Mouse (Mus musculus) kidney, postnatal 14 days (tissue): ENCODE data around the gene Get4.
A peak's percentile ranks its signal among the peaks of the same experiment; 100 is the strongest.

Experiments
- DNase-seq: peaks from one replicate; pipeline ENCODE4 v3.0.0; 2022; ENCODE audit warnings: mixed read lengths

The Get4 gene

DNA sequence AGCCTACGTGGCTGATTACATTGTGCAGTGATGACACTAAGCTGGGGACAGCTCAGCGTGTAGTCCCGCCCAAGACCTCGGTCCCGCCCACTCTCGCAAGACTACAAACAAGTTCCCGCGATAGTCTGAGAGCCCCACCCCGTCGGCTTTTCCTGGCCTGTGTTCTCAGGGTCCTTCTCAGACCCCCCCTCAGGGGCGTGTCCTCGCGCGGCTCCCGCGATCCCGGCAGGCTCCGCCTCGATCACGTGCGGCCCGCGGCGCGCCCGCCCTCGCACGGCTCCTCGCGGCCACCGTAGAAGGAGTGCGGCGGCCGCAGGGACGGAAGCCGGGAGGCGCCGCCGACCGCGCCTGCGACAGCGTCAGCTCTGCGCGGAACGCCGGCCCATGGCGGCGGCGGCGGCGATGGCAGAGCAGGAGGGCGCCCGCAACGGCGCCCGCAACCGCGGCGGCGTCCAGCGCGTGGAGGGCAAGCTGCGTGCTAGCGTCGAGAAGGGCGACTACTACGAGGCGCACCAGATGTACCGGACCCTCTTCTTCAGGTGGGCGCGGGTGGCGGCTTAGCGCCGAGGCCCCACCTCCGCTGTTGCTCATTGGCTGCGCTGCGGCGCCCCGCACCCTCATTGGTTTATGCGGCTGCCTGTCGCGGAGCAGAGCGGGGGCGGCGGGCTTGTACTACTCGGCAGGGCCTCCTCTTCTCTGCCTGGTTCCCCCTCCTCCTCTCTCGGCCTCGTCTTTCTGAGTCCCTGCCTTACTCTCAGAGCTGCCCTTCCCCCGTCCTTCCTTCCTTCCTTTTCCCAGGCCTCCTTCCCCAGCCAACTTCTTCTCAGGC, at the start of gene Get4:
Gene Get4 (plus strand): TSS at position 244 of the 829 bp plus-strand sequence.
- DNase-seq: peak; percentile 100

DNA sequence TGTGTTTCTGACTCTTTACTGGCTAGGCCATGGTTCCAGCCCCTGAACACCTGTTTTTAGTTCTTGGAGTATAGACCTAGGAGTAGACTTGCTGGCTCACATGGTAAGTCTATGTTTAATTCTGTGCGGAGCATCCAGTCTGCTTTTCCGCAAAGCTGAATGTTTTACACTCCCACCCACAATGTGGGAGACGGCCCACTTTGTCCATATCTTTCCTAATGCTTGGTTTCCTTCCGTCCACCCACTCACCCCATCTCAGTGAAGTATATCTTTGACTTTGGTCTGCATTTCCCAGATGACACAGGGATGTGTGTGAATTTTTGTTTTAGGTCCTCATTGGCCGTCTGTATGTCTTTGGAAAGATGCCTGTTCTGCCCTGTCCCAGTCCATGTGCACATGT, 48.8 kb upstream of the Get4 start:
- DNase-seq: no peak

DNA sequence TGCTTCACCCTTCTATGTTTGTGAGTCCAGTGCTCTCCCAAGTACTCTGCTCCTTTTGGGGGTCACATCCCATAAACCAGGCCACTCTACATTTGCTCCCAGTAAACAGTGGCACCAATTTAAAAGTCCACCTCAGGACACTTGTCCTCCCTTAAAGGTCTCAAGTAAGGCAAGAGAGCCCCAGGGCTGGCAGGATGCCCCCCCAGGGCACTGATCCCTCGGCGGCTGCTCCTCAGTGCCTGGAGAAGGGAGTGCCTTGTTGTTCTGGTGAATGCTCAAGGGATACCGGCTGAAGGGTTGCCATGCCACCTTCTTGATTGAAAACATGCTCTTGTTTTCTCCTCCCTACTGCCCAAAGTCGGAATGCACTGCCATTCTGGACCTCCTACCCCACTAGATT, 46.0 kb upstream of the Get4 start:
- no peak for DNase-seq

GRCm38 (mm10) chr5:139206525-139206924, 45.6 kb upstream of the Get4 start:
- DNase-seq: no peak

DNA sequence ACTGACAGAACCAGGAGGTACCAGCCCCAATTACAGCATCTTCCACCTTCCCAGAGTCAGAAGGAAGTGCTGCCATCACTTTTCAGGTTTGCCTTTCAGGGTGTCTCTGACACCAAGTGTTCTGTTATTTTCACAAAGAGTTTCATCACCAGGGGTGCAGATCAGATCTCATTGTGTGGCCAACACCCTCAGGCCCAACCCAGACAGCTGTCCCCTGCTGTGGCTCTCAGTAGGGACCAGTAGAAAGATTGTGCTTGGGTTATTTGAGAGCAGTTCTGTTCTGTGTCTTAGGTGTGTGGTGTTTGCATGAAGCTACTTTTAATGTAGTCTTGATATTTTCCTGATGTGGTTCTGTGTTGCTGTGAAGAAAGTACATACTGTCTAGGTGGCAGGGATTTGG, 43.9 kb upstream of the Get4 start:
- DNase-seq: no peak

GRCm38 (mm10) chr5:139208871-139209684, 43.0 kb upstream of the Get4 start:
- DNase-seq: no peak

- DNase-seq: no peak
These were observed 42.5 kb upstream of the Get4 start for GRCm38 (mm10) chr5:139209685-139210026.

DNA sequence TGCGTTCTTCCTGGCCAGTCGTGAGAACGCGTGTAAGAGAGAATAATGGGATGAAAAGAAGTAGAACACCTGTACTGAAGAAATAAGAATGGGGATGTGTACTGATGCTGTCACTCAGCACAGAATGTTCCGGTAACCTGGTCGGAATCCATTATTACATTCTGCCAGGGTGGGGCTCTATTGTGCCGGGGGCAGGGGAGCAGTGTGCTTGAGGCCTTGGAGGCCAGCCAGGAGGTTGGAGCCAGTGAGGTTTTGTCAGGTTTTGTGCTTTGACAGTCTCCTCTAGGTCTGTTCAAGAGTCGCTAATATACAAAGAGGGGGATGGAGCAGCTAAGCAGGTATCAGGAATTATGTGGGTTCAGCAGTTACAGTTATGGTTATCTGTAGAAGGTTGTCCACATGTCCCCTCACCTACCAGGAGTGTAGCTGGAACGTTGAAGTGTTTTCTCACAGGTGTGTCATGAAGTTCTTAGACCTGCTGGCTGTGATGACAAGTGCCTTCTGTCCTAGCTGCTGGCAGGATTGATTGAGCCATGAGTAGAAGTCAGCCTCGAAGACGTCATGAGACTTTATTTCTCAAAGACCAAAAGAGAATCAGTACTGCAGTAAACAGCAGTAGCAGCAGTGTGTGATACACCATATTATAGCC, 40.3 kb upstream of the Get4 start:
- no peak for DNase-seq

DNA sequence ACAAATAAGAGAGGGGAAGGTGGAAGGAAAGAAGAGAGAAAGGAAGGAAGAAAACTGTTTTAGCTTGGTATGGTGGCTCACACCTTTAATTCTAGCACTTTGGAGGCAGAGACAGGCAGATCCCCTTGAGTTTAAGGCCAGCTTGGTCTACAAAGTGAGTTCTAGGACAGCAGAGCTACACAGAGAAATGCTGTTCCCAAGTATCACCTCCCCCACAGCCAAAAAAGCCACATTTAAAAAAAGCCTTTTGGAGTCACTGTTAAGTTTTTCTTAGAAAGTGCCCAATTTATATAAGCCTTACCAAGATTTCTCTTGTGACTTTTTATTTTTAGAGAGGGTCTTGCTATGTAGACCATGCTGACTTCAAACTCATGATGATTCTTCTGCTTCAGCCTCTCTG, 37.8 kb upstream of the Get4 start:
- DNase-seq: no peak

DNA sequence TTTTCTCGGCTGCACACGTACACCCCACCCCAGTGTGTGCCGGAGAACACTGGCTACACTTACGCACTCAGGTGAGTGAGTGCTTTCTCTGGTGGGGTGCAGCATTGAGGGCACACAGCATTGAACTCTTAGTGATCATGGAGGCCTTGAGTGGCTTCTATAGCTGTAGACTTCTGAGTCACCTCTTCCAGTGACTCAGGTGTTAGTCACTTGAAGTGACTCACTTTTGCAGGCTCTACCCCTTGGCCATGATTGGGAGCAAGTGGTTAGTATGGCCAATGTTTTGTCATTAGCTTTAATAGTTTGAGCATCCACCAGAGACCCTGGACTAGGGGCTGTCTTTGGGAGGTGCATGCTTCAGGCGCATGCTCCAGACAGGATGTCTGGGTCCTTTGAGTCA, 36.9 kb upstream of the Get4 start:
- DNase-seq: no peak

DNA sequence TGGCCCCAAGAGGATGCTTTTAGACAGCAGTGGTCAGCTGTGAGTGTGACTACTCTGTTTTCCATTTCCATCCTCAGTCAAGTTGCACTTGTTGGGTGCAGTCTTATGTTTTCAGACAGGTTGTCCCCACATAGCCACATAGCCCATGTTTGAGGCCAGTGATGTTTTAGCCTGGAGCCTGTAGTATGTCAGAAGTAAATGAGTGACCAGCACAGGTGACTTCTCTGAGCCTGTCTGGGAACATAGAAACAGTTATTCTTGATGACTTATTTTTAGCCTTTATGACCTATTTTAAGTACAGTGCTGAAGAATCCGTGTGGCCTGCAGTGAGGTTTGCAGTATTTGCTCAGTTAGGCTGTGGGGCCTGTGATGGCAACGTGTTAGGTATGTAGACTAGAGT, 36.0 kb upstream of the Get4 start:
- DNase-seq: no peak

GRCm38 (mm10) chr5:139216774-139217173, 35.4 kb upstream of the Get4 start:
- DNase-seq: no peak

DNA sequence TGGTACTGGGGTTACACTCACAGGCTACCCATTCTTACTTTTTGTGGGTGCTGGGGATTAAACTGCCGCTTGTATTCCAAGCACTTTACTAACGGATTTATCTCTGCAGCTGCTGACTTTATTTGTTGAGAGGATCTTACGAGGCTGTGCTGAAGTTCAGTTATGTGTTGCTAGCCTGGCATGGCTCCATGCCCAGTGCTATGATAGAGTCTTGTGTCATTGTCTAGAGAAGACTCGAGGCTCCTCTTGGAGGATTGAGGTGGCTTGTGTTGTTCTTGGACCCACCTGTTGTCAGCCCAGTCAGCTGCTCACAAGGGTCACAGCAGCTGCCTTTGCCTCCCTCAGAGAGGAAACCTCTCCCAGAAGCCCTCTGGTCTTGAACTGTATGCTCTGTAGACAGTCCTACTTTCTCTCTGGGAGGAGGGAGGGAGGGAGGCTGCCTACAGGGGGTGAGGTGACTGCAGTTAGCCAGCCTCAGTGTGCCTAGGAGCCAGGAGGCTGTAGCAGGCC, 32.1 kb upstream of the Get4 start:
- DNase-seq: peak; percentile 23

DNA sequence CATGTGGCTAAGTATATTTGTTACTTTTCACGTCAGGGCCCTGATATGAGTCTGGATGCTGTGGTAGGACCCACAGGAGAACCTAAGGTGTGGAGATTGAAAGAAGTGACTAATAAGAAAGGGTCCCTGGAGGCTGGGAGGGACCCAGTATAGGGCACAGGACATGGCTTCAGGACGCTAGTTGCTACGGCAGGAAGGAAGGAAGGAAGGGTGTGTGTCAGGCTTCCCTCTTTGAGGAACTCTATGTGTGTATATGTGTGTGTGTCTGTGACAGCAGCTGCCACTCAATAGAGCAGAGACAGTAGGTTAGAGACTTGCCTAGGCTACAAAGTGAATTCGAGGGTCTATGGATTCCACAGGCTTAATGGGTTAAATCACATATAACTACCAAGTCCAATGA, 31.5 kb upstream of the Get4 start:
- peak; percentile 36 for DNase-seq

DNA sequence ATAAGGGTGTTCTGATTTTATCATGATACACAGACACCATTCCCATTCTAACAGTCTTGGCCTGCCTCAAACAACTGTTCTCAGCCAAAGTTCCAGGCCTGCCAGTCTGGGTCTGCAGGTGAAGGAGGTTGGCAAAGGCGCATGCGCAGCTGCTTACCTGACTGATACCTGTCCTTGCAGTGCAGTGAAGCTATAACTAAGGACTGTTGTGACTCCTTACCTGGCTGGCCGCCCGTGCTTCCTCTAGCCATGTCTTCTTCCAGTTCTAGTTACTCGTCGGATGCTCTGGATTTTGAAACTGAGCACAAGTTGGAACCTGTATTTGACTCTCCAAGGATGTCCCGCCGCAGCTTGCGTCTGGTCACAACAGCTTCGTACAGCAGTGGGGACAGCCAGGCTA, 28.8 kb upstream of the Get4 start:
- DNase-seq: no peak

DNA sequence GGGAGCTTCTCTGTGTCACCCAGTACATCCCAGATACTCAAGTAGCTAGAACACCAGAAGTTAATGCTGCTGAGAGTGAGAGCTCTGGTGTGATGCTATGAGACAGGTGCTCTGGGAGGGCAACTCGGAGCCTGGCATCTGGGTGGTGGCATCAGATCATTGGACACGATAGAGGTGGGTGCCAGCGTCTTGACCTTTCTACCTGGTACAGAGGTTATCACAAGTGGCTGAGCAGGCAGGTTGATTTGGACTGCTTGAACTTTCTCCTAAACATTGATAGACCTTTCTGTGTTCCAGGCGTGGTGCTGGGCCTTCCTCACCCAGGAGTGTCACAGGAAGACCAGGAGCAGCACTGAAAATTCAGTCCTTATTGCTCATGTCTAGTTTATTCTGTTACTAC, 24.9 kb upstream of the Get4 start:
- DNase-seq: no peak

DNA sequence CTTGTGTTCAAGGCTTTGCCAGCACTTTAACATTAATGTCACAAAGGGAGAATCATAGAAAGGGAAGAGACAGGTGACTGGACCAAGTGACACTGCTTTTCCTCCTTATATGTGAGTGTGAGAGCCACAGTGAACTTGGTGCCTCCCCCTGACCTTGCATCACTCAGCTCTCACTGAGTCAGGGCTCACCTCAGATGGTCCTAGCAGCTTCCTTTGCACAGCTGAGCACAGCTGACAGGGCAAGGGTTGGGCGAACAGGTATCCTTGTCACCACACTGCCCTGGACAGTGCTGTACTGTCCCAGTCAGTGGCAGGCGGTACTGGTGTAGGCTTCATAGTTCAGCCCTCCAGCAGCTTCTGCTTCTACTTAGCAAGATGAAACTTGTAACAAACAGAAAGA, 24.5 kb upstream of the Get4 start:
- no peak for DNase-seq

- no peak for DNase-seq
These were observed 23.8 kb upstream of the Get4 start for GRCm38 (mm10) chr5:139228318-139228717.

DNA sequence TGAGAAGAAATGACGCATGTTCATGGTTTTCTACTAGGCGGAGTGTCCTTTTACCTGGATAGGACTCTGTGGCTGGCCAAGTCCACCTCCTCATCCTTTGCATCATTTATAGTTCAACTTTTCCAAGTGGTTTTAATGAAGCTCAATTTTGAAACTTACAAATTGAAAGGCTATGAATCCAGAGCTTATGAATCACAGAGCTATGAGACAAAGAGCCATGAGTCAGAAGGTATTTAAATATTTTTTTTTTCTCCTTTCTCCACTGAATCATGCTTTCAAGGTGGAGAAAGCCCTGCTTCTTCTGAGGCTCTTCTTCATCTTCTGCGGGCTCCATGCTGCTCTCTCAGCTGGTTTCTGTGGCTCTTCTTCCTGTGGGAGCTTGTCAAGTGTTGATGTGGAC, 22.4 kb upstream of the Get4 start:
- DNase-seq: no peak

- no peak for DNase-seq
These were observed 20.0 kb upstream of the Get4 start for GRCm38 (mm10) chr5:139232083-139232482.

GRCm38 (mm10) chr5:139234423-139234822, 17.7 kb upstream of the Get4 start:
- no peak for DNase-seq

GRCm38 (mm10) chr5:139237436-139237835, 14.7 kb upstream of the Get4 start:
- no peak for DNase-seq

GRCm38 (mm10) chr5:139241022-139241761, 10.9 kb upstream of the Get4 start:
- no peak for DNase-seq
